Mouse (Mus musculus): ENCODE results near the gene Mis18a.

DNA sequence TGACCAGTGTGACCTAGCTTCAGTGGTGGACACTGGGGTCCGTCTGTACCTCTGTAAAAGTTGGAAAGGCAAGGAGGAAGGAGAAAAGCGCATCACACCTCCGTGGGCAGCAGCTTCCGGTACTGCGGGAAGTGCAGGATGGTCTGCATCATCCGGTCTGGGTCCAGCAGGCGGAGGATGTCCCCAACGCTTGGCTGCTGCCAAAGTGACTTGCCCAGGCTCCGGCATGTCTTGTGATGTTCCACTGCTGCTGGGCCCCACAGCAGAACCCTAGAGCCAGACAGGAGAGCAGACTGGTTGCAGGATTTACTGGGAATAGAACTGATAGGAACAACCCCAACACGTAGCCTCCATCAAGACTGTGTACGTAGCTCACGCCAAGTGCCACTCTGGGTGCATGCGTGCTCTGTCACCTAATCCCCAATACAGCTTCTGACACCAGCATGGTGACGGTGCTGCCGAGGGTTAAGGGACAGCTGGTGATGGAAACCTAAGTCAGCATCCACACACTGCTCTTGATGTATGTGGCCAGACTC lies 39.8 kb upstream of the Mis18a start:
- TF ChIP-seq POLR2A (IDR thresholded peaks at IDR 0.05; ENCODE audit: borderline replicate concordance, control insufficient read depth, low read depth, low read length), result no peak
- no peak for TF ChIP-seq CTCF (IDR thresholded peaks at IDR 0.05; ENCODE audit: control insufficient read depth, insufficient read depth, low read length)
